Mouse (Mus musculus) megakaryocyte, embryonic 14.5 days (primary cell): ENCODE results near the gene Prf1. TPM values are rescaled to one million over a fixed set of nuclear protein-coding genes. Genes with fewer than 3 reads are reported as not detected.

ENCODE experiments used
- H3K27me3 ChIP-seq: replicated peaks from 2 replicates; pipeline ENCODE3; 2012; ENCODE audit warnings: inconsistent platforms
- H3K36me3 ChIP-seq: replicated peaks from 2 replicates; pipeline ENCODE3; 2012; ENCODE audit warnings: low read length, inconsistent platforms, mixed read lengths
- H3K4me1 ChIP-seq: 2 replicates; pipeline ENCODE4 v1.6.1; 2012; ENCODE audit warnings: inconsistent platforms
- H3K4me3 ChIP-seq: replicated peaks from 2 replicates; pipeline ENCODE3; 2012; ENCODE audit warnings: moderate library complexity, mild to moderate bottlenecking, inconsistent platforms
- H3K9me3 ChIP-seq: 2 replicates; pipeline ENCODE4 v1.6.1; 2012; ENCODE audit warnings: inconsistent platforms
- FLI1 ChIP-seq: IDR thresholded peaks from 2 replicates; pipeline ENCODE4 v1.6.1; 2012; ENCODE audit warnings: low read length, inconsistent platforms, mixed read lengths
- GATA1 ChIP-seq: IDR thresholded peaks from 3 replicates; pipeline ENCODE4 v1.6.1; 2012; ENCODE audit warnings: mixed read lengths, low read length, inconsistent platforms, borderline replicate concordance
- polyA plus RNA-seq: library from polyadenylated mRNA; stranded (reverse); fragments of >175 nt; gene quantifications from 2 replicates; pipeline ENCODE4 v1.2.3, GENCODE M21; 2012; ENCODE audit warnings: low replicate concordance; ENCODE audit not compliant: insufficient read depth

Prf1 gene
- polyA plus RNA-seq, 1 experiment, result not detected

DNA sequence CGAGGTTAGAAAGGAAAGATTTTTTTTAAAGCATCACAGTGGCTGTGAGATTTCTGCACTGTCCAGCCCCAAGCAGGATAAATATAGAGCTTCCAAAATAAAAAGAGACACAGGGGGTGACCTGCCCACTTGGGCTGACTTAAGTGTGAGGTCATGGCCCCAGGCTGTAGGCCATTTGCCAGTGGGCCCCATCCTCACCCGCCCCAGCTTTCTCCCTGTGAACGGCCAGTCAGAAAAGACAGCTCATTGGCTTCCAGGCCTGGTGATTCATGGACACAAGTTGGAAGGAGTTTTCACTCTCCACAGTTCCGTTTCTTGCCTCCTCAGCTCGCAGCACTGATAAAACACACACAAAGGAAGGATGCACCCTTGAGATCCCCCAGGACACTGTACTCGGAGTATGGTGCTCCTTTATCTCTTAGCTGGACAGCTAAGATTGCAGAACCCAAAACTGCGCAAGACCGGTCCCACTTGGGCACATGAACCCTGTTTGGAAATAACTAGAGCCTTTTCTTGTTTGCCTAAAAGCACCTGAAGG is 25.5 kb upstream of the Prf1 start:
- Histone ChIP-seq H3K4me1 (peaks cover 37% of the 10 kb centered on the region), H3K36me3 (no peaks in the 10 kb centered on the region), H3K27me3 (peaks cover 90% of the 10 kb centered on the region), H3K9me3 (no peaks in the 10 kb centered on the region), H3K4me3 (no peak overlapping the region)
- no peak for TF ChIP-seq FLI1

DNA sequence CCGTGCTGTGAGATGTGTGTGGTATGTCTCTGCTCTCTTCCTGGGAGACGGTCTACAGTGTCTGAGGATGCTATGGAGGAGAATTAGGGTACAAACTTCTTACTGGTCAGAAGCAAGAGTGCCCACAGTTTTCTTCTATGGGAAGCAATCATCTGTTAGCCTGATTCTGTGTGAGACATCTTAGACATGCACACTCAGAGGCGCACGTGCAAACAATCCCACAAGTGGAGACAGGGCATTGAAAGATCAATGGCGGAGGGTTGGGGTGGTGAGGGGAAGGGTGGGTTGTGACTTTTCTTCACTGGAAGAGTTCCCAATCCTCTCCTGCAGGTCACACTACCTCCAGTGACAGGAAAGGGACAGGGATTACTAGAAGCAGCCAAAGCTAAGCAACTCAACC is 25.0 kb upstream of the Prf1 start:
- Histone ChIP-seq H3K4me1 (peaks cover 38% of the 10 kb centered on the region), H3K4me3 (no peak overlapping the region), H3K36me3 (no peaks in the 10 kb centered on the region), H3K9me3 (no peaks in the 10 kb centered on the region), H3K27me3 (peaks cover 88% of the 10 kb centered on the region)
- TF ChIP-seq FLI1 (no peak), GATA1 (no peak)

DNA sequence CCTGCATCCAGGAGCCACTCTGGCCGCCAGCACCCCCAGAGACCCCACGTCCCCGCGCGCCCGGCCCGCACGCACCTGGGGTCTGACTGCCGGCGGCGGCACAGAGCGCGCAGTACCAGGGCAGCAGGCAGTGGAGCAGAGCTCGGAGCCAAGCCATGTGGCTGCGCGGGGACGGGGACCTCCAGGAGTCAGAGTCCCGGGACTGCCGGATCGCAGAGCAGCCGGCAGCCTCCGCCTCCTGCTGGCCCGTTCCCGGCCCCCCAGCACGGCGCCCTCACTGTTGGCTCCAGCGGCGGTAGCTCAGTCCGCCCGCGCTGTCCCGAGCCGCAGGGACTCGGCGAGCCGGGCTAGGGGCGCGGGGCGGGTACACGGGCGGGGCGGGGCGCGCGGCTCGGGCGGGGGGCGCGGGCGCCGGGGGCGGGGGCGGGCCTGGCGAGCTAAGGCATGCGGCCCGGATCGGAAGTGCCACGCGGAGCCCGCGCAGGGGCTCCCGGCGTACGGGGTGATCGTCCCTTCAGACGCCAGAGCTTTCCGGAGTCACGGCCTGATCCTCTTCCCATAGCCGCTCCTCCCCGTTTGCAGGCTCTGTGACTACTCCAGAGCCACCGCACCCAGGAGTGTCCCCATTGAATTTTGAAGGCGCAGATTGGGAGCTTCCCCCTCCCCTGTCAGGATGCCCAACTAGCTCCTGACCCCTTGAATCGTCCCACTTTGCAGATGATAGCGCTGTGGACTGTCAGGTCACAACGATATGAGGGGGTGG is 24.4 kb upstream of the Prf1 start, which contains the start of gene Adamts14:
Gene Adamts14, minus strand, starts transcription at position 358 of the 763 bp plus-strand sequence.
- Histone ChIP-seq H3K4me1 (peaks cover 45% of the 10 kb centered on the region), H3K27me3 (peaks cover 87% of the 10 kb centered on the region), H3K4me3 (peak within 1 kb of the TSS; percentile 42), H3K36me3 (no peaks in the 10 kb centered on the region), H3K9me3 (no peaks in the 10 kb centered on the region)
- TF ChIP-seq GATA1 (no peak), FLI1 (no peak)

DNA sequence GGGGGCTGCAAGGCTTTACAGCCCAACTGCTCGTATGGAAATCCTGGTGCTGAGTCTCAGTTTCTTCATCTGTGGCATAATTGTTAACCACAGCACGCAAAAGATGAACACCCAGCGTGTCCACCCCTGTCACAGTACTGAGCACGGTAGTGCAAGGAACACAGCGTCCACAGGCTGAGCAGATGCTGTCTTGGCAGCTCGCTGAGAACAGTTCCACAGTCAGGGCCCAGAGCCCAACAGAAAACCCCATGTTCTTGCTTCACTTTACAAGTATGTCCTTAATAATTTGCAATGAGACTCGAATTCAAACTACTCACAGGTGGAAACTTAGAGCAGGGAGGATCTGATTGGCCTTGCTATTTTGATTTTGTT is 23.8 kb upstream of the Prf1 start:
- Histone ChIP-seq H3K36me3 (no peaks in the 10 kb centered on the region), H3K4me1 (peaks cover 50% of the 10 kb centered on the region), H3K27me3 (peaks cover 84% of the 10 kb centered on the region), H3K4me3 (no peak overlapping the region), H3K9me3 (no peaks in the 10 kb centered on the region)
- no peak for TF ChIP-seq FLI1
- TF ChIP-seq GATA1, result no peak

DNA sequence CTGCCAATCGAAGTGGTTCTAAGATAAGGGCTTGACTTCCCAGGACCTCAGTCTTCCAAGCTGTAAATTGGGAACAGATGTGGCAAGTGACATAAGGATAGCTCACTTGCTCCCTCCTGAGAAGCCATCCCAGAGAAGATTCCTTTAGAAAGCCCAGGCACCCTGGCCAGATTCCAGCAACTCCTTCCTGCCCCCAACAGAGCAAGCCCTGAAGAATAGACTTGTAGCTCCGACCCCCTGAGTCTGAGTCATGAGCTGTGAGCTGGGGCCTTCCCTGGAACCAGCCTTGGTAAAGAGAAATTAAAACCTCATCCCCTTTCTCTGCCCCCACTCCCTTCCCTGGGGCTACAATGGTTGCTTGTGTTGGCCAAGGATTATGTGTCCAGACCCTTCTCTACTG is 23.1 kb upstream of the Prf1 start:
- TF ChIP-seq GATA1 (no peak), FLI1 (no peak)
- H3K4me1 ChIP-seq, result peaks cover 52% of the 10 kb centered on the region
- H3K4me3 ChIP-seq, result no peak overlapping the region
- H3K9me3 ChIP-seq, result no peaks in the 10 kb centered on the region
- H3K36me3 ChIP-seq, result no peaks in the 10 kb centered on the region
- peaks cover 82% of the 10 kb centered on the region for H3K27me3 ChIP-seq

GRCm38 (mm10) chr10:61275669-61276110 is 21.9 kb upstream of the Prf1 start:
- H3K4me1 ChIP-seq, result peaks cover 52% of the 10 kb centered on the region
- H3K4me3 ChIP-seq, result peak overlapping the region; percentile 64
- H3K36me3 ChIP-seq, result no peaks in the 10 kb centered on the region
- TF ChIP-seq GATA1 (no peak), FLI1 (no peak)
- H3K9me3 ChIP-seq, result no peaks in the 10 kb centered on the region
- H3K27me3 ChIP-seq, result peaks cover 77% of the 10 kb centered on the region

GRCm38 (mm10) chr10:61277051-61277450 is 20.6 kb upstream of the Prf1 start:
- H3K27me3 ChIP-seq, result peaks cover 73% of the 10 kb centered on the region
- H3K4me3 ChIP-seq, result no peak overlapping the region
- no peaks in the 10 kb centered on the region for H3K36me3 ChIP-seq
- TF ChIP-seq GATA1 (no peak), FLI1 (no peak)
- peaks cover 52% of the 10 kb centered on the region for H3K4me1 ChIP-seq
- H3K9me3 ChIP-seq, result no peaks in the 10 kb centered on the region

- Histone ChIP-seq H3K27me3 (peaks cover 63% of the 10 kb centered on the region), H3K36me3 (no peaks in the 10 kb centered on the region)
- TF ChIP-seq FLI1 (no peak), GATA1 (no peak)
These were observed 19.5 kb upstream of the Prf1 start for GRCm38 (mm10) chr10:61277918-61278674.

GRCm38 (mm10) chr10:61281115-61281514 is 16.5 kb upstream of the Prf1 start:
- TF ChIP-seq GATA1 (no peak), FLI1 (no peak)
- no peak overlapping the region for H3K4me3 ChIP-seq
- H3K27me3 ChIP-seq, result peaks cover 52% of the 10 kb centered on the region
- no peaks in the 10 kb centered on the region for H3K36me3 ChIP-seq
- 0 out of 2 replicates have a peak, but pooled peaks cover 5% of the 10 kb centered on the region for H3K9me3 ChIP-seq
- H3K4me1 ChIP-seq, result peaks cover 24% of the 10 kb centered on the region

More at GRCm38 (mm10) chr10:61277918-61278674, 19.5 kb upstream of the Prf1 start:
- peaks cover 46% of the 10 kb centered on the region for H3K4me1 ChIP-seq
- H3K9me3 ChIP-seq, result no peaks in the 10 kb centered on the region
- H3K4me3 ChIP-seq, result peak overlapping the region; percentile 65

DNA sequence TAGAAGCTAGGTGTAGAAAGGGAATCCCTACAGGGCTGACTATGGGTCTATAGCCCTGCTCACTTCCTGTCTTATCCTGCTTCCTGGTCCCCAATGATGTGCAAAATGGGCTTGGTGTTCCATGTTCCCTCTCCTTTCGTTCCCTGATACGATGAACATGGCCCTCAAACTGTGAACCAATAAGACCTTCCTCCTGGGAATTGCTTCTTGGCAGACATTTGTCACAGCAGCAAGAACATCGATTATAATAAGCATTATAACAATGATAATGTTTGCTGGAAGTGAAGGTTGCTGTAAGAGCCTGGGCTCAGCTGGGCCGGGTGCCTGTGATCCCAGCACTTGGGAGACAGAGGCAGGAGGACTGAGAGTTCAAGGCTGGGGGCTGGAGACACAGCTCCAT is 13.3 kb upstream of the Prf1 start:
- Histone ChIP-seq H3K27me3 (peaks cover 43% of the 10 kb centered on the region), H3K9me3 (0 out of 2 replicates have a peak, but pooled peaks cover 7% of the 10 kb centered on the region), H3K36me3 (no peaks in the 10 kb centered on the region), H3K4me1 (no peaks in the 10 kb centered on the region), H3K4me3 (no peak overlapping the region)
- TF ChIP-seq GATA1, result no peak
- TF ChIP-seq FLI1, result no peak
